Mouse (Mus musculus) embryonic facial prominence, embryonic 10.5 days (tissue): ENCODE measurements around the gene Sh3pxd2a. TPM values are rescaled to one million over a fixed set of nuclear protein-coding genes. Genes with fewer than 3 reads are reported as not detected.

Source experiments
- DNase-seq: peaks from one replicate; pipeline ENCODE4 v3.0.0-alpha.2; 2017; ENCODE audit warnings: low spot score
- H3K27ac ChIP-seq: fragments of 300-500 bp; sonication (generic); replicated peaks from 2 replicates; pipeline ENCODE4 v1.5.1; 2016; ENCODE audit warnings: mild to moderate bottlenecking
- H3K27me3 ChIP-seq: fragments of 300-500 bp; sonication (generic); replicated peaks from 2 replicates; pipeline ENCODE4 v1.6.1; 2016; ENCODE audit warnings: low read depth, mild to moderate bottlenecking; ENCODE audit not compliant: poor library complexity, severe bottlenecking
- H3K36me3 ChIP-seq: fragments of 300-500 bp; sonication (generic); replicated peaks from 2 replicates; pipeline ENCODE4 v1.6.1; 2016; ENCODE audit warnings: mild to moderate bottlenecking, moderate library complexity
- H3K4me1 ChIP-seq: fragments of 300-500 bp; sonication (generic); 2 replicates; pipeline ENCODE4 v1.6.1; 2016
- H3K4me3 ChIP-seq: fragments of 300-500 bp; sonication (generic); 2 replicates; pipeline ENCODE4 v1.5.1; 2016; ENCODE audit warnings: mild to moderate bottlenecking, moderate library complexity
- H3K9me3 ChIP-seq: fragments of 300-500 bp; sonication (generic); 2 replicates; pipeline ENCODE4 v1.6.1; 2016; ENCODE audit warnings: mild to moderate bottlenecking
- WGBS: fragments of 180-500 bp; shearing (Covaris S2); methylation state at CpG from one replicate; pipeline ENCODE4 v1.1.7; 2016; 5-methylcytosine and 5-hydroxymethylcytosine counted together
- polyA plus RNA-seq: library from polyadenylated mRNA; unstranded; fragments of >200 nt; fragmentation: Nextera tagmentation; extraction: Ambion mirVana; gene quantifications from 2 replicates; pipeline ENCODE4 v1.2.1, GENCODE M21; 2016

Sh3pxd2a gene
- polyA plus RNA-seq, 1 experiment from 2014 or later: 2.9 TPM

- no peak overlapping the region for H3K27ac ChIP-seq
- no peaks in the 10 kb centered on the region for H3K9me3 ChIP-seq
- H3K27me3 ChIP-seq: no peaks in the 10 kb centered on the region
- DNase-seq: no peak
- peak overlapping the region; percentile 50; the same call in 1 of the 2 replicates for H3K4me3 ChIP-seq
- 79% methylated on average over 5 of the region's 5 CpGs for WGBS
- no peaks in the 10 kb centered on the region for H3K36me3 ChIP-seq
- peaks cover 16% of the 10 kb centered on the region for H3K4me1 ChIP-seq
Observed at GRCm38 (mm10) chr19:47229461-47229860, 234.7 kb downstream of the Sh3pxd2a start.

- H3K4me3 ChIP-seq: peak overlapping the region; percentile 50
- H3K4me1 ChIP-seq: peaks cover 16% of the 10 kb centered on the region
- peak; percentile 69 for DNase-seq
- peak overlapping the region; percentile 75 for H3K27ac ChIP-seq
- H3K27me3 ChIP-seq: no peaks in the 10 kb centered on the region
- no peaks in the 10 kb centered on the region for H3K9me3 ChIP-seq
- H3K36me3 ChIP-seq: no peaks in the 10 kb centered on the region
- WGBS: 9% methylated on average over 17 of the region's 17 CpGs
Observed at GRCm38 (mm10) chr19:47228725-47229252, 235.4 kb downstream of the Sh3pxd2a start.

GRCm38 (mm10) chr19:47225791-47226190, 238.4 kb downstream of the Sh3pxd2a start:
- Histone ChIP-seq H3K27me3 (no peaks in the 10 kb centered on the region), H3K4me3 (no peak overlapping the region), H3K27ac (no peak overlapping the region), H3K36me3 (no peaks in the 10 kb centered on the region), H3K4me1 (peaks cover 23% of the 10 kb centered on the region), H3K9me3 (no peaks in the 10 kb centered on the region)
- no peak for DNase-seq
- 83% methylated on average over 5 of the region's 5 CpGs for WGBS

- Histone ChIP-seq H3K27me3 (no peaks in the 10 kb centered on the region), H3K4me3 (no peak overlapping the region), H3K4me1 (peaks cover 23% of the 10 kb centered on the region), H3K36me3 (no peaks in the 10 kb centered on the region), H3K9me3 (no peaks in the 10 kb centered on the region), H3K27ac (peak overlapping the region; percentile 30; the same call in 1 of the 2 replicates)
- DNase-seq: no peak
- WGBS: 79% methylated on average over 4 of the region's 4 CpGs
Observed at GRCm38 (mm10) chr19:47224743-47225142, 239.5 kb downstream of the Sh3pxd2a start.

GRCm38 (mm10) chr19:47222841-47223557, 241.2 kb downstream of the Sh3pxd2a start:
- H3K27ac ChIP-seq: peak overlapping the region; percentile 44; the same call in 1 of the 2 replicates
- H3K9me3 ChIP-seq: no peaks in the 10 kb centered on the region
- H3K4me3 ChIP-seq: no peak overlapping the region
- peaks cover 8% of the 10 kb centered on the region for H3K4me1 ChIP-seq
- DNase-seq: no peak
- H3K27me3 ChIP-seq: peaks cover 4% of the 10 kb centered on the region; the same call in 1 of the 2 replicates
- H3K36me3 ChIP-seq: no peaks in the 10 kb centered on the region
- 74% methylated on average over 15 of the region's 15 CpGs for WGBS

- no peak overlapping the region for H3K4me3 ChIP-seq
- peaks cover 4% of the 10 kb centered on the region; the same call in 1 of the 2 replicates for H3K27me3 ChIP-seq
- WGBS: 87% methylated on average over 8 of the region's 8 CpGs
- H3K36me3 ChIP-seq: no peaks in the 10 kb centered on the region
- no peak overlapping the region for H3K27ac ChIP-seq
- H3K9me3 ChIP-seq: no peaks in the 10 kb centered on the region
- H3K4me1 ChIP-seq: peaks cover 8% of the 10 kb centered on the region
- no peak for DNase-seq
Observed at GRCm38 (mm10) chr19:47222154-47222840, 241.9 kb downstream of the Sh3pxd2a start.

- Histone ChIP-seq H3K27me3 (peaks cover 4% of the 10 kb centered on the region; the same call in 1 of the 2 replicates), H3K36me3 (no peaks in the 10 kb centered on the region), H3K4me3 (no peak overlapping the region), H3K4me1 (peaks cover 8% of the 10 kb centered on the region), H3K9me3 (no peaks in the 10 kb centered on the region), H3K27ac (no peak overlapping the region)
- DNase-seq: no peak
- WGBS: 87% methylated on average over 7 of the region's 7 CpGs
Observed at GRCm38 (mm10) chr19:47221500-47222153, 242.6 kb downstream of the Sh3pxd2a start.

- Histone ChIP-seq H3K36me3 (no peaks in the 10 kb centered on the region), H3K27me3 (peaks cover 4% of the 10 kb centered on the region; the same call in 1 of the 2 replicates), H3K27ac (no peak overlapping the region), H3K4me1 (peaks cover 8% of the 10 kb centered on the region), H3K9me3 (no peaks in the 10 kb centered on the region), H3K4me3 (no peak overlapping the region)
- WGBS: 75% methylated on average over 4 of the region's 4 CpGs
- no peak for DNase-seq
Observed at GRCm38 (mm10) chr19:47221006-47221405, 243.2 kb downstream of the Sh3pxd2a start.

GRCm38 (mm10) chr19:47220232-47220631, 244.0 kb downstream of the Sh3pxd2a start:
- Histone ChIP-seq H3K36me3 (no peaks in the 10 kb centered on the region), H3K27me3 (peaks cover 4% of the 10 kb centered on the region; the same call in 1 of the 2 replicates), H3K9me3 (no peaks in the 10 kb centered on the region), H3K4me1 (peaks cover 8% of the 10 kb centered on the region), H3K4me3 (no peak overlapping the region), H3K27ac (no peak overlapping the region)
- DNase-seq: no peak
- WGBS: 95% methylated on average over 2 of the region's 2 CpGs

- no peaks in the 10 kb centered on the region for H3K36me3 ChIP-seq
- H3K4me1 ChIP-seq: peaks cover 8% of the 10 kb centered on the region
- no peak overlapping the region for H3K27ac ChIP-seq
- no peak for DNase-seq
- WGBS: 87% methylated on average over 4 of the region's 4 CpGs
- H3K27me3 ChIP-seq: peaks cover 4% of the 10 kb centered on the region; the same call in 1 of the 2 replicates
- no peaks in the 10 kb centered on the region for H3K9me3 ChIP-seq
- no peak overlapping the region for H3K4me3 ChIP-seq
Observed at GRCm38 (mm10) chr19:47219622-47220021, 244.6 kb downstream of the Sh3pxd2a start.

GRCm38 (mm10) chr19:47216766-47217165, 247.4 kb downstream of the Sh3pxd2a start:
- H3K4me3 ChIP-seq: no peak overlapping the region

GRCm38 (mm10) chr19:47213470-47213869, 250.7 kb downstream of the Sh3pxd2a start:
- Histone ChIP-seq H3K27me3 (no peaks in the 10 kb centered on the region), H3K9me3 (no peaks in the 10 kb centered on the region), H3K4me1 (peaks cover 5% of the 10 kb centered on the region; the same call in 1 of the 2 replicates), H3K4me3 (no peak overlapping the region), H3K36me3 (no peaks in the 10 kb centered on the region), H3K27ac (no peak overlapping the region)
- 76% methylated on average over 1 of the region's 1 CpGs for WGBS
- no peak for DNase-seq

More at GRCm38 (mm10) chr19:47216766-47217165, 247.4 kb downstream of the Sh3pxd2a start:
- WGBS: 86% methylated on average over 5 of the region's 5 CpGs
- no peaks in the 10 kb centered on the region for H3K36me3 ChIP-seq
- no peaks in the 10 kb centered on the region for H3K9me3 ChIP-seq
- H3K27ac ChIP-seq: no peak overlapping the region
- H3K27me3 ChIP-seq: peaks cover 4% of the 10 kb centered on the region; the same call in 1 of the 2 replicates
- DNase-seq: no peak
- peaks cover 5% of the 10 kb centered on the region; the same call in 1 of the 2 replicates for H3K4me1 ChIP-seq
